Mouse (Mus musculus) ES-Bruce4 (cell line): Measurements from ENCODE around the gene Scn2b. TPM values are rescaled to one million over a fixed set of nuclear protein-coding genes. Genes with fewer than 3 reads are reported as not detected.

ENCODE experiments used
- H3K27ac ChIP-seq: 2 replicates; pipeline ENCODE4 v1.5.1; 2012; ENCODE audit warnings: low read length, inconsistent platforms; ENCODE audit not compliant: insufficient read depth
- H3K27me3 ChIP-seq: 2 replicates; pipeline ENCODE4 v1.6.1; 2012; ENCODE audit warnings: mild to moderate bottlenecking, low read length, inconsistent platforms; ENCODE audit not compliant: control insufficient read depth, poor library complexity, insufficient read depth, severe bottlenecking
- H3K36me3 ChIP-seq: 2 replicates; pipeline ENCODE4 v1.6.1; 2012; ENCODE audit warnings: inconsistent platforms, mild to moderate bottlenecking, low read length, moderate library complexity; ENCODE audit not compliant: control insufficient read depth, poor library complexity, insufficient read depth, severe bottlenecking
- H3K4me1 ChIP-seq: one replicate; pipeline ENCODE4 v1.8.1; 2011; ENCODE audit warnings: low read length; ENCODE audit not compliant: control insufficient read depth, insufficient read depth
- H3K4me3 ChIP-seq: 2 replicates; pipeline ENCODE4 v1.5.1; 2011; ENCODE audit warnings: low read depth, mild to moderate bottlenecking, low read length
- H3K9ac ChIP-seq: 2 replicates; pipeline ENCODE4 v1.6.1; 2012; ENCODE audit warnings: low read depth, mild to moderate bottlenecking, inconsistent platforms; ENCODE audit not compliant: poor library complexity, severe bottlenecking
- H3K9me3 ChIP-seq: replicated peaks from 2 replicates; pipeline ENCODE4 v1.6.1; 2012; ENCODE audit warnings: mild to moderate bottlenecking, low read length, inconsistent platforms; ENCODE audit not compliant: control insufficient read depth, poor library complexity, insufficient read depth, severe bottlenecking
- CTCF ChIP-seq: IDR thresholded peaks from one replicate; pipeline ENCODE4 v1.8.1; 2011; ENCODE audit warnings: low read depth, low read length
- EP300 ChIP-seq: IDR thresholded peaks from 2 replicates; pipeline ENCODE4 v1.6.1; 2011; ENCODE audit warnings: low read depth, low read length; ENCODE audit not compliant: insufficient read depth
- POLR2A ChIP-seq: IDR thresholded peaks from one replicate; pipeline ENCODE4 v1.8.1; 2011; ENCODE audit warnings: low read length; ENCODE audit not compliant: insufficient read depth
- polyA plus RNA-seq: library from polyadenylated mRNA; stranded (reverse); fragments of >200 nt; gene quantifications from 2 replicates; pipeline ENCODE4 v1.2.4, GENCODE M21; 2011; ENCODE audit warnings: low read depth; ENCODE audit not compliant: missing spikeins, insufficient read depth, insufficient read length

Gene Scn2b
- polyA plus RNA-seq, 1 experiment, result 0.60 TPM

GRCm38 (mm10) chr9:45179282-45179681 lies 61.7 kb downstream of the Scn2b start:
- H3K27me3 ChIP-seq, result no peaks in the 10 kb centered on the region
- no peaks in the 10 kb centered on the region for H3K4me1 ChIP-seq
- H3K9ac ChIP-seq, result no peak overlapping the region
- no peaks in the 10 kb centered on the region for H3K9me3 ChIP-seq
- no peak overlapping the region for H3K27ac ChIP-seq
- no peaks in the 10 kb centered on the region for H3K36me3 ChIP-seq
- H3K4me3 ChIP-seq, result no peak overlapping the region
- TF ChIP-seq POLR2A (no peak), CTCF (no peak), EP300 (no peak)

Other genes starting within 250 kb of the Scn2b start
- 59.5 and 71.4 TPM in 2 replicates for gene Kmt2a, start 236.5 kb upstream of the Scn2b start, polyA plus RNA-seq
- 166 and 170 TPM in 2 replicates for gene Atp5l, start 197.0 kb upstream of the Scn2b start, polyA plus RNA-seq
- gene Ube4a, start 152.2 kb upstream of the Scn2b start, polyA plus RNA-seq, result 37.4 and 45.9 TPM in 2 replicates
- gene Cd3g, start 137.4 kb upstream of the Scn2b start, polyA plus RNA-seq, result not detected in 2 replicates
- not detected in 2 replicates for gene Cd3d, start 136.0 kb upstream of the Scn2b start, polyA plus RNA-seq
- not detected in 2 replicates for gene Cd3e, start 108.2 kb upstream of the Scn2b start, polyA plus RNA-seq
- gene Mpzl2, start 78.0 kb upstream of the Scn2b start, polyA plus RNA-seq, result 58.9 and 64.3 TPM in 2 replicates
- gene Mpzl3, start 62.6 kb upstream of the Scn2b start, polyA plus RNA-seq, result 6.7 and 7.3 TPM in 2 replicates
- not detected in 2 replicates for gene Jaml, start 38.6 kb upstream of the Scn2b start, polyA plus RNA-seq
- 0.35 and 0.40 TPM in 2 replicates for gene Scn4b, start 20.6 kb downstream of the Scn2b start, polyA plus RNA-seq
- gene BC049352, start 64.2 kb downstream of the Scn2b start, polyA plus RNA-seq, result not detected in 2 replicates
- gene Tmprss4, start 86.3 kb downstream of the Scn2b start, polyA plus RNA-seq, result 0.52 TPM in 1 of 2 replicates, not detected in the other
- 0.24 TPM in 1 of 2 replicates, not detected in the other for gene Il10ra, start 151.4 kb downstream of the Scn2b start, polyA plus RNA-seq
- gene Tmprss13, start 201.3 kb downstream of the Scn2b start, polyA plus RNA-seq, result 1.9 and 2.8 TPM in 2 replicates